Mouse (Mus musculus) lung, postnatal 0 days (tissue): ENCODE results near the gene Scaf11.
A peak's percentile ranks its signal among the peaks of the same experiment; 100 is the strongest.

ENCODE experiments used
- CTCF ChIP-seq: IDR thresholded peaks from 2 replicates; pipeline ENCODE4 v1.5.1; 2016; ENCODE audit warnings: antibody characterized with exemption, mild to moderate bottlenecking
- EP300 ChIP-seq: IDR thresholded peaks from 2 replicates; pipeline ENCODE4 v1.6.1; 2016; ENCODE audit warnings: antibody characterized with exemption, mild to moderate bottlenecking, control low read depth

GRCm38 (mm10) chr15:96476359-96476758 is 15.7 kb upstream of the Scaf11 start:
- TF ChIP-seq CTCF (peak; percentile 92), EP300 (no peak)
